Mouse (Mus musculus) stomach, embryonic 16.5 days (tissue): ENCODE results near the gene Gpr108. TPM values are rescaled to one million over a fixed set of nuclear protein-coding genes. Genes with fewer than 3 reads are reported as not detected.

Experiments
- ATAC-seq: fragments of 200-750 bp; cut with Nextera tagmentation; 2 replicates; pipeline ENCODE4 v1.8.0; 2017; ENCODE audit warnings: moderate number of reproducible peaks, moderate TSS enrichment; ENCODE audit not compliant: insufficient read depth, low FRiP score
- H3K27ac ChIP-seq: fragments of 300-500 bp; sonication (generic); 2 replicates; pipeline ENCODE4 v1.5.1; 2014; ENCODE audit warnings: low read length
- H3K27me3 ChIP-seq: fragments of 300-500 bp; sonication (generic); 2 replicates; pipeline ENCODE4 v1.6.1; 2014; ENCODE audit warnings: low read length, control low read depth, mixed read lengths; ENCODE audit not compliant: control insufficient read depth, insufficient read depth
- H3K36me3 ChIP-seq: fragments of 300-500 bp; sonication (generic); 2 replicates; pipeline ENCODE4 v1.6.1; 2014; ENCODE audit warnings: low read length; ENCODE audit not compliant: control insufficient read depth, insufficient read depth
- H3K4me1 ChIP-seq: fragments of 300-500 bp; sonication (generic); 2 replicates; pipeline ENCODE4 v1.6.1; 2014; ENCODE audit warnings: low read length, control low read depth, mixed read lengths; ENCODE audit not compliant: control insufficient read depth, insufficient read depth
- H3K4me2 ChIP-seq: fragments of 300-500 bp; sonication (generic); 2 replicates; pipeline ENCODE4 v1.6.1; 2014; ENCODE audit warnings: low read depth, low read length, mixed read lengths
- H3K4me3 ChIP-seq: fragments of 300-500 bp; sonication (generic); replicated peaks from 2 replicates; pipeline ENCODE4 v1.5.1; 2014; ENCODE audit warnings: mild to moderate bottlenecking, low read length
- H3K9ac ChIP-seq: fragments of 300-500 bp; sonication (generic); 2 replicates; pipeline ENCODE4 v1.6.1; 2014; ENCODE audit warnings: low read length
- H3K9me3 ChIP-seq: fragments of 300-500 bp; sonication (generic); replicated peaks from 2 replicates; pipeline ENCODE4 v1.6.1; 2016; ENCODE audit warnings: low read length, control low read depth; ENCODE audit not compliant: control insufficient read depth
- WGBS: fragments of 180-500 bp; shearing (Covaris S2); extraction: QIAGEN DNeasy Blood & Tissue Kit; methylation state at CpG from one replicate; pipeline ENCODE4 v1.1.7; 2014; 5-methylcytosine and 5-hydroxymethylcytosine counted together
- polyA plus RNA-seq: library from polyadenylated mRNA; unstranded; fragments of >200 nt; fragmentation: Nextera tagmentation; extraction: Ambion mirVana; gene quantifications from 2 replicates; pipeline ENCODE4 v1.2.1, GENCODE M21; 2015

Gene Gpr108
- polyA plus RNA-seq, 1 experiment from 2014 or later: 50.0 TPM

DNA sequence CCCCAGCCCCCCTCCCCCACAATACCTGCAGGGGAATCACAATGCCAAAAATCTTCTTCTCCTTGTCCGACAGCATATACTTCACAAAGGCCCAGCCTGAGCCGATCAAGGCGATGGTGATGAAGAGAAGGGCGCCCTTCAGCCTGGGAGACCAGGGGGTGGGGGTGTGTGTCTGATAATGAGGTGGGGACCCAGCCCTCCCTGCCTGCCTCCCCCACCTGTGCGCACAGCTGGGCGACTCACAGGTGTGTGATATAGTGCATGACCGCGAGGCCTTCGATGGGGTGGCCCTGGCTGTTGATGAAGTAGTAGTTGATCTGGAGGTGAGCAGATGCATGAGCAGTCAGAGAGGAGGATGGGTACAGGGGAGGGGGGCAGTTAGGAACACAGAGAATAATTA lies 11.1 kb downstream of the Gpr108 start:
- no peaks in the 10 kb centered on the region for H3K9me3 ChIP-seq
- no peak overlapping the region for H3K9ac ChIP-seq
- 93% methylated on average over 9 of the region's 9 CpGs for WGBS
- H3K27ac ChIP-seq: no peak overlapping the region
- H3K4me2 ChIP-seq: no peak overlapping the region
- no peak for ATAC-seq
- peaks cover 3% of the 10 kb centered on the region; the same call in 1 of the 2 replicates for H3K4me1 ChIP-seq
- no peak overlapping the region for H3K4me3 ChIP-seq
- H3K36me3 ChIP-seq: peaks cover 8% of the 10 kb centered on the region
- no peaks in the 10 kb centered on the region for H3K27me3 ChIP-seq

DNA sequence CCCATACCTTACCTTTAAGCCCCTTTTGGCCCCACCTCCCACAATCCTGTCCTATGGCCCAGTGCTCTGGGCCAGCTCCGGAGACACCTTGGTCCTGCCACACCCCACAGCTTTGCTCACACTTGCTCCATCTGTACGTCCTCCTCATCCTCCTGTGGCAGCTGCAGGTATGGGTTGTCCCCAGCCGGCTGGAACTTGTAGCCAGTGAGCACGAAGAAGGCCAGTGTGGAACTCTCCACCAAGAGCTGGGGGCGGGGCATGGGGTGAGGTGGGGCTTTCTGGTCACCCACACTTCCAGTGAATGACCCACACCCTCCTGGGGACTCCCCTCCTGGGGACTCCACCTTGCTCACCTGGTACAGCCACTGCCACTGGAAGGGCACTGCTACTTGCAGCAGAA lies 12.4 kb downstream of the Gpr108 start:
- WGBS: 87% methylated on average over 5 of the region's 5 CpGs
- no peak for ATAC-seq
- Histone ChIP-seq H3K36me3 (peaks cover 5% of the 10 kb centered on the region), H3K4me3 (no peak overlapping the region), H3K4me1 (peaks cover 5% of the 10 kb centered on the region; the same call in 1 of the 2 replicates), H3K4me2 (no peak overlapping the region), H3K27me3 (no peaks in the 10 kb centered on the region), H3K9me3 (no peaks in the 10 kb centered on the region), H3K9ac (no peak overlapping the region), H3K27ac (no peak overlapping the region)

DNA sequence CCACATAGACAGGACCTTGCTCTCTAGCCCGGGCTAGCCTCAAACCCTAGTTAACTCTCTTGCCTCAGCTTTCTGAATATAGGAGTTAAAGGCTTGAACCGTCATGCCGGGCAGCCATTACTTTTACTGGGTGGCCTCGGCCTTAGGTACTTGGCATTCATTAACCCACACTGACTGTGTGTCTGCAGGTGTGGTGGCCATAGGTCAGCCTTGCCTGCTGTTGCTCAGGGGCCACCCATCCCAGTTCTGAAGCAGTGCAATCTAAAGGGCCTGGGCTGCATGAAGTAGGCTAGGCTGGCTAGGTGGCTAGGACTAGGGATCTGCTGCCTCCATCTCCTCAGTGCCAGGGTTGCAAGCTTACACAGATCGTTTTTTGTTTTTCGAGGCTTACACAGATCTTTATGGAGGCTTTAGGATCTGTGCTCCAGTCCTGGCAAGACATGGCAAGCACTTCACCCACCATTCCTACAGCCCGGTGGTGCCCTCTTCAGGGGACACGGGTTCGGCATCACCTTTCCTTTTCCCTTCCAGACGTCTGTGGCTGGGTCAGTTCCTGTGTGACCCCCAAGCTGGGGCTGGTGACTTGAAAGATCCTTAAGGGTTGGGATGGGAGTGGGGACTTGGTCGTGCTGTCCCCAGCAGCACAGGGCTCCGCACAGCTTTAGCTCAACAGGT lies 13.9 kb downstream of the Gpr108 start:
- Histone ChIP-seq H3K4me2 (no peak overlapping the region), H3K9me3 (no peaks in the 10 kb centered on the region), H3K9ac (no peak overlapping the region), H3K36me3 (peaks cover 5% of the 10 kb centered on the region), H3K4me1 (peaks cover 8% of the 10 kb centered on the region; the same call in 1 of the 2 replicates), H3K27ac (no peak overlapping the region), H3K27me3 (no peaks in the 10 kb centered on the region), H3K4me3 (no peak overlapping the region; the same call in 1 of the 2 replicates)
- 80% methylated on average over 12 of the region's 12 CpGs for WGBS
- no peak for ATAC-seq

DNA sequence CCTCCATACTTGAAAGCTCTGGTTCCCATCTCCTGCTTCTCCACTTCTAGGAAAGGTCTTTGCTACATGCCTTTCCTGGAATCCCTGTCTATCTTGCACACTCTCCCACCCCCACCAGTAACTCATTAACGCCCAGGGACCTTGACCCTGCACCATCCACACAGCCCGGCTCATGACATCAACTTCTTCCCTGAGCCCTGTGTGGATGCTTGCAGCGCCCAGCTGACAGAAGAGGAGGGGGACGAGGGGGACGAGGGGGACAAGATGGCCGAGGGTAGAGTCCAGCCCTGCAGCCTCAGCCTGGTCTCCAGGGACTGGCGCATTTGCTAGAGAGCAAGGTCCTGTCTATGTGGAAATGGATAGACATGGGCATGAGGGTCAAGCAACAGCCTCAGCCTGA lies 15.2 kb downstream of the Gpr108 start:
- no peak overlapping the region for H3K9ac ChIP-seq
- peak; percentile 49; the same call in 1 of the 2 replicates for ATAC-seq
- no peak overlapping the region for H3K4me3 ChIP-seq
- H3K27me3 ChIP-seq: no peaks in the 10 kb centered on the region
- H3K9me3 ChIP-seq: no peaks in the 10 kb centered on the region
- no peak overlapping the region for H3K4me2 ChIP-seq
- 24% methylated on average over 7 of the region's 7 CpGs for WGBS
- peaks cover 8% of the 10 kb centered on the region; the same call in 1 of the 2 replicates for H3K4me1 ChIP-seq
- peaks cover 5% of the 10 kb centered on the region for H3K36me3 ChIP-seq
- no peak overlapping the region for H3K27ac ChIP-seq

DNA sequence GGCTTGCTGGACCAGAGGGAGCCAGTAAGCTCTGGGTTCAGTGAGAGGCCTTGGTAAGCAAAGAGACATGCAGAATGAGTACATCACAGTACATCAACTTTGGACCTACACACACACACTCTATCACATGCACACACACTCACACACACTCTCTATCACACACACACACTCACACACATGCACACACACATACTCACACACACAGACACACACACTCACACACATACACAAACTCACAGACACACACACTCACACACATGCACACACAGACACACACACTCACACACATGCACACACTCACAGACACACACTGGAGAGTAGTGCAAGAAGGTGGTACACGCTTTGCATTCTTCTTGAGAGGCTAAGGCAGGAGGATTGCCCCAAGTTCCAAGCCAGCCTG lies 16.0 kb downstream of the Gpr108 start:
- no peak overlapping the region for H3K4me2 ChIP-seq
- H3K27me3 ChIP-seq: no peaks in the 10 kb centered on the region
- WGBS: 90% methylated on average over 1 of the region's 1 CpGs
- no peaks in the 10 kb centered on the region for H3K9me3 ChIP-seq
- no peak overlapping the region for H3K9ac ChIP-seq
- H3K36me3 ChIP-seq: peaks cover 5% of the 10 kb centered on the region
- peaks cover 8% of the 10 kb centered on the region; the same call in 1 of the 2 replicates for H3K4me1 ChIP-seq
- H3K27ac ChIP-seq: no peak overlapping the region
- H3K4me3 ChIP-seq: no peak overlapping the region
- no peak for ATAC-seq

DNA sequence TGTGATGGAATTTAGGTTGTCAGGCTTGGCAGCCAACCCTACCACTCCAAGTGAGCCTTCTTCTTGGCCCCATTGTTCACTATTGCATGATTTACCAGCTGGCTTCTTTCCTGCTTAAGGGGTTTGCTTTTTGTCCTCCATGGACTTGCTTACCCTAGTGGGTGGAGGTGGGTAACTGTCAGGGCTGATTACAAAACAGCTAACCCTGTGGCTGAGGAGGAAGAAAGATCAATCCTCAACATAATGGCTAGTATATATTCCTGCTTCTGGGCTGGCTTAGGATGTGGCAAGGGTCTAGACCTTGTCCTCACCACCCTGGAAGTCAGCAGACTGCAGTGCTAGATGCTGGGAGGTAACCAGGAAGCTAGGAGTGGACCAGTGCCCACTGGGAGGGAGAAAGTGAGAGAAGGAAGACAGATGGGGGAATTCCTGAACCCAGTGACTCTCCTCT lies 16.9 kb downstream of the Gpr108 start:
- H3K4me1 ChIP-seq: peaks cover 8% of the 10 kb centered on the region; the same call in 1 of the 2 replicates
- peak overlapping the region; percentile 4; the same call in 1 of the 2 replicates for H3K27ac ChIP-seq
- H3K4me3 ChIP-seq: no peak overlapping the region
- no peaks in the 10 kb centered on the region for H3K9me3 ChIP-seq
- no peak overlapping the region for H3K4me2 ChIP-seq
- H3K27me3 ChIP-seq: no peaks in the 10 kb centered on the region
- peaks cover 5% of the 10 kb centered on the region for H3K36me3 ChIP-seq
- no peak overlapping the region for H3K9ac ChIP-seq
- ATAC-seq: peak; percentile 14; the same call in 1 of the 2 replicates

DNA sequence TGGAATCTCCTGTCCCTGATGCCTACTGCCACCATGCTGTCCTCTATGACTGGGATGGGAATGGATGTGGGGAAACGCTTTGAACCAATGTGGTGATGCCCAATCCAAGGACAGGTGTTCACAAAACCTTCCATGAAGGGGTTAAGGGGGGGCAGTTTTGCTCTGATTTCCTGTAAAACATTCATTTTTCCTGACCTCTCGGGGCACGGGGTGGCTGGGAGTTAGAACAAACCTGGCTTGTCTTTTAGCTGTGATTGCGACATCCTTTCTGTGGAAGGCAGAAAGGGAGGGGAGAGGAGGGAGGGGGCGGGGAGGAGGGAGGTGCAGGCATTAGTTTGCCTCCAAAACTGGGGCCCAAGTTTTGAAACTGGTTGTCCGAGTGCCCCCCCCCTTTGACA lies 17.5 kb downstream of the Gpr108 start:
- Histone ChIP-seq H3K36me3 (peaks cover 5% of the 10 kb centered on the region), H3K27ac (no peak overlapping the region), H3K4me1 (peaks cover 8% of the 10 kb centered on the region; the same call in 1 of the 2 replicates), H3K27me3 (no peaks in the 10 kb centered on the region), H3K4me2 (no peak overlapping the region), H3K4me3 (no peak overlapping the region), H3K9me3 (no peaks in the 10 kb centered on the region), H3K9ac (no peak overlapping the region)
- WGBS: 36% methylated on average over 6 of the region's 6 CpGs
- ATAC-seq: no peak

DNA sequence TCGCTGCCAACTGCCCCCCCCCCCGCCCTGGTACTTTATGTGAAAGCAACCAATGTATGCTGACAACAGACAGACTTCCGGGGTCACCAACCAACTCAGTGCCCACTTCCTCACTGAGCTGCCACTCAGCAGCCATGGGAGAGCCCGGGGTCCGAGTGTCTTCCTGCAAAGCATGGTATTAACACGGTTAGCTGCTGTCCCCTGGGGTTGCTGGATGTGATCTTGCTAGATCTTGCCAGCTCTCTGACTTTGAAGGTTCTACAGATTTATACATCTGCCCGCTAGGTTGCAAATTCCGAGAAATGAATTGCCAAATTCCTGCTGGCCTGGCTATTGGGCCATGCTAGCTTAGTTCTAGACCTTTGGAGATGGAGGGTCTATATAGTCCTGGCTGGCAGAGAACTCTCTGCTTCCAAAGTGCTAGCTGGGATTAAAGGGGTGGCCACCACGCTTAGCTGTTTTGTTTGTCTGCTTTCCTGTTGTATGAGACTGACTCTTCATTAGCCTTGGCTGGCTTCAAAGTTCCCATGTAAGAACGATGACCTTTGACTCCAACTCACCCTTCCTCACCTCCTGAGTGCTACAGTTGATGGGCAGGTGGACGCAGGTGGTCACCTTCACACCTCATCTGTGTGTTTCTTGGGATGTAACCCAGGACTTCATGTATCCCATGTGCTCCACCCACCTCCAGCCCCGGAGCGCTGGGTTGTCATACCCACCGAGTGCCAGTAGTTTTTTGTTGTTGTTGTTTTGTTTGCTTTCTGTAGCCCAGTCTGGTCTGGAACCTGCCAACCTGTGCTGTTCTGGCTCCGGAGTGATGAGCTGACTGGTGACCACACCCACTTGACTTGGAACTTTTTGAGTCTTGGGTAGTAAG lies 18.2 kb downstream of the Gpr108 start:
- H3K36me3 ChIP-seq: peaks cover 5% of the 10 kb centered on the region
- peaks cover 8% of the 10 kb centered on the region; the same call in 1 of the 2 replicates for H3K4me1 ChIP-seq
- no peaks in the 10 kb centered on the region for H3K9me3 ChIP-seq
- H3K4me3 ChIP-seq: no peak overlapping the region
- 72% methylated on average over 15 of the region's 15 CpGs for WGBS
- no peak overlapping the region for H3K27ac ChIP-seq
- no peak for ATAC-seq
- H3K27me3 ChIP-seq: no peaks in the 10 kb centered on the region
- no peak overlapping the region for H3K9ac ChIP-seq
- H3K4me2 ChIP-seq: no peak overlapping the region

DNA sequence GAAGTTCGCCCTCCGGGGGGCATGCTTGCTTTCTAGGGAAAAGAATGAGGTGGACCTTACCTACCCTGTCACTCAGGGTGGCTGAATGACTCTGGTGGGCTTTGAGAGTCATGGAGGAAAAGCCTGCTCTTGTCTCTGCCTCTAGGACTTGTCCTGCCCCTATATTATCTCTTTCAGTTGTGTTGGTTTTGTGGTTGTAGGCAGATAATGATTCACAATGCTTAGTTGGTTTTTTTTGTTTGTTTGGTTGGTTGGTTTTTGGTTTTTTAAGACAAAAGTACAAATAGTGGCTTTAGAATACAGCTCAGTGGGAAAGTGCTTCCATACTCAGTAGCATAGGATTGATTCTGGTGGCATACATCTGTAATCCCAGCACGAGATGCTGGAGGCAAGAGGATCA lies 19.4 kb downstream of the Gpr108 start:
- H3K36me3 ChIP-seq: no peaks in the 10 kb centered on the region

More for the DNA sequence above, 19.4 kb downstream of the Gpr108 start:
- Histone ChIP-seq H3K4me1 (peaks cover 8% of the 10 kb centered on the region; the same call in 1 of the 2 replicates), H3K4me3 (no peak overlapping the region), H3K4me2 (no peak overlapping the region), H3K9ac (no peak overlapping the region), H3K27me3 (no peaks in the 10 kb centered on the region; the same call in 1 of the 2 replicates), H3K9me3 (no peaks in the 10 kb centered on the region), H3K27ac (no peak overlapping the region)
- ATAC-seq: no peak
- 78% methylated on average over 3 of the region's 3 CpGs for WGBS
